Mouse (Mus musculus) embryonic facial prominence, embryonic 14.5 days (tissue): ENCODE measurements around the gene Cenpb. TPM values are rescaled to one million over a fixed set of nuclear protein-coding genes. Genes with fewer than 3 reads are reported as not detected.
A peak's percentile ranks its signal among the peaks of the same experiment; 100 is the strongest.

Source experiments
- ATAC-seq: fragments of 200-750 bp; cut with Nextera tagmentation; 2 replicates; pipeline ENCODE4 v1.8.0; 2017; ENCODE audit warnings: low read depth, moderate number of reproducible peaks, moderate TSS enrichment
- DNase-seq: peaks from one replicate; pipeline ENCODE4 v3.0.0-alpha.2; 2015; ENCODE audit warnings: low spot score
- H3K27ac ChIP-seq: fragments of 300-500 bp; sonication (generic); replicated peaks from 2 replicates; pipeline ENCODE4 v1.5.1; 2014; ENCODE audit warnings: low read depth, mild to moderate bottlenecking, low read length, moderate library complexity
- H3K27me3 ChIP-seq: fragments of 300-500 bp; sonication (generic); replicated peaks from 2 replicates; pipeline ENCODE4 v1.6.1; 2014; ENCODE audit warnings: low read length; ENCODE audit not compliant: control insufficient read depth, insufficient read depth
- H3K36me3 ChIP-seq: fragments of 300-500 bp; sonication (generic); 2 replicates; pipeline ENCODE4 v1.6.1; 2014; ENCODE audit warnings: low read length, mixed read lengths; ENCODE audit not compliant: control insufficient read depth, insufficient read depth
- H3K4me1 ChIP-seq: fragments of 300-500 bp; sonication (generic); 2 replicates; pipeline ENCODE4 v1.6.1; 2014; ENCODE audit warnings: antibody characterized with exemption, low read length; ENCODE audit not compliant: control insufficient read depth, insufficient read depth
- H3K4me2 ChIP-seq: fragments of 300-500 bp; sonication (generic); 2 replicates; pipeline ENCODE4 v1.6.1; 2014; ENCODE audit warnings: low read depth, mild to moderate bottlenecking, low read length, moderate library complexity, mixed read lengths
- H3K4me3 ChIP-seq: fragments of 300-500 bp; sonication (generic); 2 replicates; pipeline ENCODE4 v1.5.1; 2014; ENCODE audit warnings: low read depth, mild to moderate bottlenecking, low read length
- H3K9ac ChIP-seq: fragments of 300-500 bp; sonication (generic); 2 replicates; pipeline ENCODE4 v1.6.1; 2014; ENCODE audit warnings: low read depth, mild to moderate bottlenecking, low read length, moderate library complexity, mixed read lengths
- H3K9me3 ChIP-seq: fragments of 300-500 bp; sonication (generic); 2 replicates; pipeline ENCODE4 v1.6.1; 2016; ENCODE audit warnings: low read length; ENCODE audit not compliant: control insufficient read depth
- WGBS: fragments of 180-500 bp; shearing (Covaris S2); extraction: QIAGEN DNeasy Blood & Tissue Kit; methylation state at CpG from one replicate; pipeline ENCODE4 v1.1.7; 2014; 5-methylcytosine and 5-hydroxymethylcytosine counted together
- polyA plus RNA-seq: library from polyadenylated mRNA; unstranded; fragments of >200 nt; fragmentation: Nextera tagmentation; extraction: Ambion mirVana; gene quantifications from 2 replicates; pipeline ENCODE4 v1.2.1, GENCODE M21; 2014

Cenpb gene
- polyA plus RNA-seq, 1 experiment from 2014 or later = 10.6 TPM

- Histone ChIP-seq H3K27me3 (no peaks in the 10 kb centered on the region), H3K4me2 (no peak overlapping the region), H3K36me3 (peaks cover 5% of the 10 kb centered on the region), H3K9ac (no peak overlapping the region), H3K4me1 (peaks cover 2% of the 10 kb centered on the region; the same call in 1 of the 2 replicates), H3K27ac (no peak overlapping the region), H3K4me3 (no peak overlapping the region), H3K9me3 (no peaks in the 10 kb centered on the region)
- ATAC-seq (no peak), DNase-seq (no peak)
- 85% methylated on average over 7 of the region's 7 CpGs for WGBS
These were observed 36.3 kb upstream of the Cenpb start for GRCm38 (mm10) chr2:131215941-131216858.

GRCm38 (mm10) chr2:131213773-131214172 lies 33.9 kb upstream of the Cenpb start:
- ATAC-seq = no peak
- no peak overlapping the region for H3K4me3 ChIP-seq

DNA sequence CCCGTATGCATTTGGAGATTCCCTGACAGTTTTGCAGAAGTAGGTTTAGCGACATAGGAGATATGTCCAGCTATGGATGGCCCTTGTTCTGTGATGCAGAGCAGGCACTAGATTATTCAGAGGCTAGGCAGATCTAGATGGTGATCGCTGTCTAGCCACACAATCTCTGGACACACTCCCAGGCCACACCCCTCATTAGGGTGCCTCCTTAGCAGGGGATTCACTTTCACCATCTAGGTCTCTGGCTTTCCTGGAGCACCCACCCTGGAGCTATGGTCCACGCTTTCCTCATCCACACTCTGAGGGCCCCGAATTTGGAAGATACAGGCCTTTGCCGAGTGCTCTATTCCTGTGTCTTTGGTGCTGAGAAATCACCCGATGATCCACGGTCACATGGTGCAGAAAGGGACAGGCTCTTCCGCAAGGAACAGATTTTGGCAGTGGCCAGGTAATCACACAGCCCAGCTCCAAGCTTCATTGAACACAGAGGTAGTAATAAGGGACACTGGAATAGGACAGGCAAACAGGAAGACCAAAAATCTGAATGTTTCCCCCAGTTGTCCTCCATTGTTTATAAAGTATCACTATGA lies 31.3 kb upstream of the Cenpb start:
- peaks cover 5% of the 10 kb centered on the region for H3K36me3 ChIP-seq
- WGBS = 64% methylated on average over 9 of the region's 9 CpGs
- peak overlapping the region; percentile 75 for H3K9ac ChIP-seq
- peaks cover 11% of the 10 kb centered on the region; the same call in 1 of the 2 replicates for H3K4me1 ChIP-seq
- no peak for ATAC-seq
- H3K27me3 ChIP-seq = no peaks in the 10 kb centered on the region
- no peaks in the 10 kb centered on the region for H3K9me3 ChIP-seq
- H3K4me2 ChIP-seq = peak overlapping the region; percentile 57
- H3K4me3 ChIP-seq = peak overlapping the region; percentile 64
- no peak for DNase-seq
- H3K27ac ChIP-seq = peak overlapping the region; percentile 83; the same call in 1 of the 2 replicates

More at GRCm38 (mm10) chr2:131213773-131214172, 33.9 kb upstream of the Cenpb start:
- H3K9me3 ChIP-seq = no peaks in the 10 kb centered on the region
- no peak overlapping the region for H3K9ac ChIP-seq
- no peak overlapping the region for H3K27ac ChIP-seq
- whole genome bisulfite sequencing = 82% methylated on average over 7 of the region's 7 CpGs
- H3K4me2 ChIP-seq = no peak overlapping the region
- H3K4me1 ChIP-seq = peaks cover 11% of the 10 kb centered on the region; the same call in 1 of the 2 replicates
- peaks cover 5% of the 10 kb centered on the region for H3K36me3 ChIP-seq
- no peaks in the 10 kb centered on the region for H3K27me3 ChIP-seq
- no peak for DNase-seq

DNA sequence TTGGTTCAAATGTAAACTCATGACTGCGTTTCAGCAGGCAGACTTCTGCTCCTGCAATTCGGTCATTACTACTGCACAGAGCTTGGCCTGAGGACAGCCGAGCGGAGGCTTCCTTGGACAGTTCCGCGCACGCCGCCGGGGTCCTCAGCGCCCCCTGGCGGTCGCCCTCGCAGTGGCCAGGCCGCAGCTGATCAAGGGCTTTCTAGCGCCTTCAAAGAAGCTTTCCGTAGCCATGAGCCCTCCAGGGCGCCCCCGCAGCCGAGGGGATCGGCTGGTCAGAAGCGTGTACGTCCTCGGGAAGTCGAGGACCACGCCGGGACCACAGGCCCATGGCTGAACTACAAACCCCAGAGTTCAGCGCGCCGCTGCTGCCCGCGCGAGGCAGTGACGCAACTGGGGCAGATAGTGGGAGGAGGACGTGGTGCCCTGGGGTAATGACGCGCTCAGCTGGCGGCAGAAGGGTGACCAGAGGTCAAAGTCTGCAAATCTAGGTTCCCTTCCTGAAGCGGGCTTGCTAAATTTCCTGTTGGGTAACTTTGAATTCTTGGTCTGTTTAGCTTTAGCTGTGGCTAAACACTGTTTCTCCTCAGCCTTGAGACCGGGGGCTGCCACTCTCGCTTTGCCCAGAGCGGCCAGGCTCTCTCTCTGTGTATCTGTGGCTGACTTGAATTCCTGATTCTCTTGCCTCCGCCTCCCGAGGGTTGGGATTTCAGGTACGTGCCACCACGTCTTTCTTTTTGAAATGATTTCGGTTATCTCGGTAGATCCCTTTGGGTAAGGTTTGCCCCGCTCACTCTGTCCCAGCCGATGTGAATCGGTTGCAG lies 30.3 kb upstream of the Cenpb start:
- ATAC-seq (peak; percentile 97), DNase-seq (peak; percentile 96)
- Histone ChIP-seq H3K27me3 (no peaks in the 10 kb centered on the region), H3K4me2 (peak overlapping the region; percentile 57), H3K9ac (peak overlapping the region; percentile 75), H3K4me3 (peak overlapping the region; percentile 64), H3K27ac (peak overlapping the region; percentile 83), H3K4me1 (peaks cover 12% of the 10 kb centered on the region), H3K9me3 (no peaks in the 10 kb centered on the region), H3K36me3 (peaks cover 5% of the 10 kb centered on the region)
- WGBS = 1% methylated on average over 46 of the region's 50 CpGs

- Histone ChIP-seq H3K9ac (peak overlapping the region; percentile 75; the same call in 1 of the 2 replicates), H3K4me3 (peak overlapping the region; percentile 64; the same call in 1 of the 2 replicates), H3K4me1 (peaks cover 19% of the 10 kb centered on the region), H3K36me3 (peaks cover 5% of the 10 kb centered on the region), H3K27ac (peak overlapping the region; percentile 83; the same call in 1 of the 2 replicates), H3K9me3 (no peaks in the 10 kb centered on the region), H3K27me3 (no peaks in the 10 kb centered on the region), H3K4me2 (peak overlapping the region; percentile 57)
- WGBS = 82% methylated on average over 4 of the region's 4 CpGs
- ATAC-seq (no peak), DNase-seq (no peak)
These were observed 29.4 kb upstream of the Cenpb start for GRCm38 (mm10) chr2:131209125-131209795.

DNA sequence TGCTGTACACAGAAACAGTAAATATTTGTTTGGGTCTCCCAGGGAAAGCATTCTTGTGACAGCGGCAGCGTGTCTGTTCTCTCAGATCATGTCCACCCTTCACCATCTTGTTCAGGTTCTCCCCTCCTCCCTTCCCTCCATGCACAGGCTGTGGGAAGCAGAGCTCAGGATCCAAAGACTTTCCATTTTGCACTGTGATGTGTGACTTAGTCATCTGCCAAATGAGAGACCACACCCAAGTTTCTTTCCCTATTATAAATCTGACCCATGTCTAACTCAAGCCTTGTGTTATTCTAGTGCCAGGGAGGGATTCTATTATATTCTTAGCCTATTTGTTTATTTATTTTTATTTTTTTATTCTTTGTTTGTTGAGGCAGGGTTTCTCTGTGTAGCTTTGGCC lies 28.5 kb upstream of the Cenpb start:
- no peak overlapping the region for H3K4me2 ChIP-seq
- DNase-seq (no peak), ATAC-seq (no peak)
- H3K36me3 ChIP-seq = peaks cover 5% of the 10 kb centered on the region
- H3K9ac ChIP-seq = no peak overlapping the region
- H3K27ac ChIP-seq = no peak overlapping the region
- H3K4me3 ChIP-seq = no peak overlapping the region
- 84% methylated on average over 2 of the region's 2 CpGs for WGBS
- H3K4me1 ChIP-seq = peaks cover 25% of the 10 kb centered on the region
- no peaks in the 10 kb centered on the region for H3K9me3 ChIP-seq
- no peaks in the 10 kb centered on the region for H3K27me3 ChIP-seq

GRCm38 (mm10) chr2:131206778-131207177 lies 26.9 kb upstream of the Cenpb start, which contains the start of gene Ap5s1:
Gene Ap5s1 (plus strand): TSS chr2:131207078.
- no peak within 1 kb of the TSS for H3K9ac ChIP-seq
- ATAC-seq (no peak), DNase-seq (no peak)
- H3K4me3 ChIP-seq = no peak within 1 kb of the TSS
- H3K36me3 ChIP-seq = no peaks in the 10 kb centered on the region
- H3K27ac ChIP-seq = no peak within 1 kb of the TSS
- peaks cover 25% of the 10 kb centered on the region for H3K4me1 ChIP-seq
- H3K9me3 ChIP-seq = no peaks in the 10 kb centered on the region
- no peak within 1 kb of the TSS for H3K4me2 ChIP-seq
- WGBS = 78% methylated on average over 4 of the region's 4 CpGs
- H3K27me3 ChIP-seq = no peaks in the 10 kb centered on the region
